Mouse (Mus musculus) cerebellum, adult 2 months (tissue): ENCODE results near the gene Hoxa4.

Experiments
- CTCF ChIP-seq: fragments of 200-500 bp; IDR thresholded peaks from 2 replicates; pipeline ENCODE4 v1.5.1; 2011; ENCODE audit warnings: low read depth, mild to moderate bottlenecking, control low read depth, low read length, moderate library complexity, borderline replicate concordance; ENCODE audit not compliant: insufficient read depth
- POLR2A ChIP-seq: fragments of 200-500 bp; IDR thresholded peaks from 2 replicates; pipeline ENCODE4 v1.6.1; 2011; ENCODE audit warnings: low read length, control low read depth, borderline replicate concordance; ENCODE audit not compliant: insufficient read depth

DNA sequence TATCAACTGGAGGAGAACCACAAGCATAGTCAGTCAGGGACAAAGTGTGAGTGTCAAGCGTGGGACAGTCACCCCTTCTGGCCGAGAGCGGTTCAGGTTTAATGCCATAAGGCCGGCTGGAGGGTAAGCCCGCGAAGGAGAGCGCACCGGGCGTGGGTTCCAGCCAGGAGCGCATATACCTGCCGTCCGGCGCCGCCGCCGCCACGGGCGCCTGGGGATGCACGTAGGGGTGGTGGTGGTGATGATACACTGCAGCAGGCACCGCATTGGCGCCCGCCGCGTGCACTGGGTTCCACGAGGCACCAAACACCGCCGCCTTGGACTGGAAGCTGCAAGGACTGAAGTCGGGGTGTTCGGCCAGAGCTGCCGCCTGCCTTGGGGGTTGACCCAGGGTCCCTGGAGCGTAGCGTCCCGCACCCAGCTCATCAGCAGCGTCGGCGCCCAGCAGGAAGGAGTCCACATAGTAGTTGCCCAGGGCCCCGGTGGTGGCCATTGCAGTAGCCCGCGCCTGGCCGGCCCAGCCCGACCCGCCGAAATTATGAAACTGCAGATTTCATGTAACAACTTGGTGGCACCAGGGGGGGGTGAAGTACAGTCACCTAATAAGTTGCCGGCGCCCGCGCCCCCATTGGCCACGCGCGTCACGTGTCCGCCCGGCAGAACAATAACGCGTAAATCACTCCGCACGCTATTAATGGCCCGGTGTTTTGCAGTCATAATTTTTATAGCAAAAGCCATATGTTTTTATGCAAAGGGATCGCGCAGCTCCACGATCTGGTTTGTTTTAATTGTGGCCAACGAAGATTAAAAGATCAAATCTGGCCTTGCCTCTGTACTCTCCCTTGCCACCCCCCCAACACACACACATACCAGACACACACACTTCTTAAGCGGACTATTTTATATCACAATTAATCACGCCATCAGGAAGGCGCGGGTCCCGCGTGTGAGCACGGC is 34.3 kb upstream of the Hoxa4 start:
- no peak for TF ChIP-seq CTCF
- no peak for TF ChIP-seq POLR2A
